Mouse (Mus musculus): ENCODE results near the gene Tinf2.
A peak's percentile ranks its signal among the peaks of the same experiment; 100 is the strongest.

The Tinf2 gene

DNA sequence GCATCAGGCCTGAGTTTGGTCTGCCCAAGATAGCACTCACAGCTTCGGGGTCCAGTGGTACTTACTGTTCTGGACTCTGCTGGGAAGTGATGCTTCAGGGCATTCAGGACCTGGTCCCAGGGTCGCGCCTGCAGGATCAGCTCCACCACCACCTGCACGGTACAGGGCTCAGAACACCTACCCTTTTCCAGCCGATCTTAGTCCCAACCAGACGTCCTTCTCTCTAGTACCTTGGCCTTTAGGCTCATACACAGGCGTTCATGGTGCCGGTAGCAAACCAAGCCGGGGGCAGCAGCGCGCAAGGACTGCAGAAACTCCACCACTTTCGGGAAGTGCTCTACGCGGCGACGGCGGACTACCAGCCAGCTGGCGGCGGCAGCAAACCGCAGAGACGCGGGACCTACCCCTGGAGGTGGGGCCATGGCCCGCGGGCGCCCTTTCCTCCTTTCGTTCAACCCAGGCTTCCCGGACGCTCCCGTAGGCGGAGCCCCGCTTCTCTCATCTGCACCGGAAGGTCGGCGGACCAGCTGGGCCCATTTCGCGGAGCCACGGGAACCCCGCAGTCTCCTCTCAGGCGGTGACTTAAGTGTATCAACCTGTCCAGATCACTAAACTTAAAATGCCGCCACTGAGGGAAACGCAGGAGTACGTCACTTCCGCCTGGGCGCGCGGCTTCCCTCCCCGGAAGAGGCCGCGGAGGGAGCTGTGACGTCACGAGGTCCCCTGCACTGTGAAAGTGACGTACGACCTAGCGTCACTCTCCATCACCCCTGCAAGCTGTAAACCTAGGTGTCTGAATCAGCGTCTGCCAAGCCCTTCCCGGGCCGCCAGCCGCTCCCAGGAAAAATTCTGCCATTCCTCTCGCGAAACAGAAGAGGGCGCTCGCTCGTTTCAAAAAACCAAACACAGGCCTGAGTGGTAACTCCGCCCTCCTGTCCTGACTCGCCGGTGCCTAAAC, at the start of gene Tinf2:
TSS of gene Tinf2 (minus strand) at position 661 of the 958 bp plus-strand sequence.
- DNase-seq (ENCODE audit: low read depth, low spot score) = peak; percentile 94

GRCm38 (mm10) chr14:55730531-55731032, 49.0 kb upstream of the Tinf2 start:
- DNase-seq (ENCODE audit: low read depth, low spot score) = no peak

DNA sequence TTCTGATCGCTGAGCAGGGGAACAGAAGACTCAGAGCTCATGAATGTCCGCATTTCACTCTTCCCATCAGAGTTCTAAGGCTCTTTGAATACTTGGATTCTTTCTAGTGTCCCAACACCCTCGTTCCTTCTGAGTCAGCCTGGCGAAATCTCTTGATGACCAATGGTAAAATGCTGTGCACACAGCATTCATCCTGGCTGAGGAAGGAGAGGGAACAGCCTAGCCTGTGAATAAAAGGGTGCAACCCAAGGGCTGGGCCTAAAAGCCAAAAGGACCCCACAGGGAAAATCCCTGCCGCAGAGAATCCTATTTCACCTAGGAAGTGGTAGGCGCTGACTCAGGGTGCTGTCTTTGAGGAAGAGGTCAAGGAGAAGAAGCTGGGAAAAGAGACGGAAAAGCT, 48.5 kb upstream of the Tinf2 start:
- no peak for DNase-seq (ENCODE audit: low read depth, low spot score)

DNA sequence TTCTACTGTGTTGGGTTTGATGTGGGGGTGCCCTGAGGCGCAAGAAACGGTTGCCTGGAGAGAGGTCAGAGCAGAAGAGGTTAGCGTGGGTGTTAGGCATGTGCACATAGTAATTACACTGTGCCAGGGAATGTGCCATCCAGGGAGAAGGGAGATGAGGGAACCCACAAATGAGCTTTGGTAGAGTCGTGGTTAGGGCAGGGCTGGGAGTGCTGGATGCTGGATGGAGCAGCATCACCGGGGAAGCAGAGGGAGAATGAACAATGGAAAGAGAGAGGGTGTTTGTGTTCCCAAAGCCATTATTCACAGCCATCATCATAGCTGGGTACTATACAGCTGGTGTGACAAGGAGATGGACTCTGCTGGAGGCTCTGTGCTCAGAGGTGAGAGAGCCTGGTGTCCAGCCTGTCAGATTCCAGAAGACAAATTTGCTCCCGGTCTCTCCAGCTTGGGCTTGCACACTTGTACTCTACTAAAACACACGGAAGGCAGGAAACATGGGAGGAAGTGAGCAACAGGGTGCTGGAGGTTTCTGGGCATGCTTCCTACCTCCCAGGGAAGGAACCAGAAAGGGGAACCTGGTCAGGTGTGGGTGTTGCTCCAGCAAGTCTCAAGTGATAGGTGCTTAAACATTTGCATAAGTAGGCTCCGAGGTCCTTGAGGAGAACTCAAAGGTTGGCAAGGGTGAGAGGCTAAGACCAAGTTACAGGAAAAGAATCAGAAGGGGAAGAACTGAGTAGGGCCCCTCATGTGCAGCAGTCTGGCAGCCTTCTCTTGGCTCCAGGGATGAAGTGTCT, 46.5 kb upstream of the Tinf2 start:
- no peak for DNase-seq (ENCODE audit: low read depth, low spot score)

GRCm38 (mm10) chr14:55726261-55726660, 44.6 kb upstream of the Tinf2 start:
- DNase-seq (ENCODE audit: low read depth, low spot score) = no peak

DNA sequence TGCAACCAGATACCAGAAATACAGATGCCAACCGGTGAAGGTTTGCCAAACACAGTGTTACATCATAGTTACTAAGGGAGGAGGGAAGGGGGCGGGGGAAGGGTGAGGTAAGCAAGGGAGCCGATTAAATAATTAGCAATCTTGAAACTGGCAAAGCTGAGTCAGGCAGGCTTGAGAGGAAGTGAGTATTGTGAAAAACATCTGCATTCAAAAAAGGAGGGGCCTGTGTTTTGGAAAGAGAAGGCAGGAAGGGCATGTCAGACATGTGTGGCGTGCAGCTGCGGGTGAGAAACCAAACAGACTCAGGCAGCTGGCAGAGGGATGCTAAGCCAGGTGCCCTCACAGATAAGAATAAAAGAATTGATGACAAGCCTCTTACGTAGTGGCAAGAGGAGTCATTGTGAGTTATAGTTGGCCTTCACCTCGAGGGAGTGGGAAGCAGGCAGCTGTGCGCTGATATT, 42.8 kb upstream of the Tinf2 start:
- DNase-seq (ENCODE audit: low read depth, low spot score) = peak; percentile 52

GRCm38 (mm10) chr14:55723433-55723832, 41.8 kb upstream of the Tinf2 start:
- DNase-seq (ENCODE audit: low read depth, low spot score) = no peak

- DNase-seq (ENCODE audit: low read depth, low spot score) = no peak
Measured at GRCm38 (mm10) chr14:55722438-55722945, 40.9 kb upstream of the Tinf2 start.

DNA sequence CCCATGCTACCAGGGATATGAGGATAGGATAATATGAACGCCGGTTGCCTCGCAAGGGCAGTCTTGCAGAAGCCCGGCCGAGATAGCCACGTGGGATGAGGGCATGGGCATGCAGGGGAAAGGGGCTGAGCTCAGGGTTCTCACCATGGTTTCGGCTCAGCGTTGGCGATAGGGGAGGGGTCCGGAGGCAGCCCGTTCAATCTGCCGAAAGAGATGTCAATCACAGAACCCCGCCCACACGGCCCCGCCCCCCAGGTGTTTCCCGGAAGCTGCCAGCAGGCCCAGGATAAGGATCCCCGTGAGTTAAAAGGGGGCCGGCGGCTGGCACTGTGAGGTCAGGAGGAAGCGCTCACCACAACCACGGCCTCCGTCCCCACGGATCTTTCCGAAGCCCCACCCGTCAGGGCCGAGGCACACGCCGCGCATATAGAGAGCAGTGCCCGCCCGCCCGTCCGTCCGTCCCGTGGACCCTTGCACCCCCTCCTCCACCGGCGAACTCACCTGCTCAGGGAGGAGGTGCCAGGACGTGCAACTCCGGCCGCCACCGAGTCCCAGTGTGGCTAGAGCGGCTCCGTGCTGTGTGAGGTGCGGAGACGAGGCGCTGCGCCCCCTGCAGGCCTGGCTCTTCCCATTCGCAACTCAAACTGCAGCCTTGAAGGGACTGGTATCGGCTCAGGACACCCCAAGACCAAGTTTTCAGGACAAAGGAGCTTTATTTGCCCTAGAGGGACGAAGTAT, 40.2 kb upstream of the Tinf2 start, which contains the start of gene Rabggta:
TSS of gene Rabggta (minus strand) at position 564 of the 738 bp plus-strand sequence.
- DNase-seq (ENCODE audit: low read depth, low spot score) = peak; percentile 80

GRCm38 (mm10) chr14:55721076-55721475, 39.5 kb upstream of the Tinf2 start:
- no peak for DNase-seq (ENCODE audit: low read depth, low spot score)

DNA sequence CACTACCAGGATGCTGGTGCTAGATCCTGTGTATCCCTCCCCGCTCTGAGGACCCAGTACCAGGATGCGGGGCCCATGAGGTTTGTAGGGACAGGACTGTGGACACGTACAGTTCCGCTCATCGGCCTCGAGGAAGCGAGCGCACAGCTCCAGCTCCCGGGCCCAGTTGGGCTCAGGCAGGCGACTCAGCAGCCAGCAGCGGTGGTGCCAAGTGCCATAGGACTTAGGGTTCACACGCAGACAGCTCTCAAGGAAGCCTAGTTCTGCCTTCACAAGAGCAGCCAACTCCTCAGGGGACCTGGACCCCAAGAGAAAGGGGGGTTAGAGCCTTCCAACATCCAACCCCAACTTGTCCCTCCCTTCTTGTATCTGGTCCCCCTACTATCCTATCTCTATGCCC, 39.0 kb upstream of the Tinf2 start:
- no peak for DNase-seq (ENCODE audit: low read depth, low spot score)

- no peak for DNase-seq (ENCODE audit: low read depth, low spot score)
Measured at GRCm38 (mm10) chr14:55719737-55720136, 38.1 kb upstream of the Tinf2 start.

DNA sequence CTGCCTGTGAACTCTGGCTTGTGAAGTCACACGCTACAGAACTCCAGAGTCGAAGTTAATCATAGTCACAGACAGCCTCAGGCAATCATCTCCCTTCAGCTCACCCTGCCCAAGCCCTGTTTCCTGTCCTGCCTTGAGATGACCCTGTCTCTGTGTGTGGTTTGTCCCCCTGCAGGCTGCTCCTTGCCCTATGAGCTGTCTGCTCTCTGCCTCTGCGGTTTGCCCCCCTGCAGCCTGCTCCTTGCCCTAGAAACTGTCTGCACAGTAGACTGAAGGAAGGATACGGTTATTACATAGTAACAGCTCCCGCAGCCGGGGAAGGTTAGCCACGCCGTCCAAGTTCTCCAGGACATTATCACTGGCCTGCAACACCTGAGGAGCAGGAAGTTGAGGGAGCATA, 35.3 kb upstream of the Tinf2 start:
- no peak for DNase-seq (ENCODE audit: low read depth, low spot score)

DNA sequence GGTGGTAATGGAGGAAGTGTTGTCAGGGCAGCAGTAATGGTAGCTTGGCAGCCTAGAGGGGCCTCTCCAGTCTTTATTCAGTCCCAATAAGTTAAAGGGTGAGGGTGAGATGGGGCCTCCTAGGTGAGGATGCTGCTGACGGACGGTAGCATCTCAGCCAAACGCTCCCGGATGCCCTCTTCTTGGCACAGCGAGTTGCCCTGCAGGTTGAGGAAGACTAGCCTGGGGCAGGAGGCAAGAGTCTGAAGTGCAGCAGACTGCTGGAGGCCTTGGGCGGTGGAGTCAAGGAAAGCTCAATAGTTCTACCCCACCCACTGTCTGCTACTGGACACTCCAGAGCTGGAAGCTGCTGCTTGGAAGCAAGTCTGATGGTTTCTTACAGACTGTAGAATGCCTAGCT, 34.7 kb upstream of the Tinf2 start:
- no peak for DNase-seq (ENCODE audit: low read depth, low spot score)

- DNase-seq (ENCODE audit: low read depth, low spot score) = no peak
Measured at GRCm38 (mm10) chr14:55714893-55715292, 33.3 kb upstream of the Tinf2 start.

GRCm38 (mm10) chr14:55713729-55714122, 32.1 kb upstream of the Tinf2 start, which contains the start of gene Tgm1:
Gene Tgm1 (minus strand): TSS chr14:55713926.
- DNase-seq (ENCODE audit: low read depth, low spot score) = no peak

- DNase-seq (ENCODE audit: low read depth, low spot score) = no peak
Measured at GRCm38 (mm10) chr14:55713007-55713728, 31.5 kb upstream of the Tinf2 start.

GRCm38 (mm10) chr14:55711786-55712185, 30.2 kb upstream of the Tinf2 start:
- DNase-seq (ENCODE audit: low read depth, low spot score) = no peak

DNA sequence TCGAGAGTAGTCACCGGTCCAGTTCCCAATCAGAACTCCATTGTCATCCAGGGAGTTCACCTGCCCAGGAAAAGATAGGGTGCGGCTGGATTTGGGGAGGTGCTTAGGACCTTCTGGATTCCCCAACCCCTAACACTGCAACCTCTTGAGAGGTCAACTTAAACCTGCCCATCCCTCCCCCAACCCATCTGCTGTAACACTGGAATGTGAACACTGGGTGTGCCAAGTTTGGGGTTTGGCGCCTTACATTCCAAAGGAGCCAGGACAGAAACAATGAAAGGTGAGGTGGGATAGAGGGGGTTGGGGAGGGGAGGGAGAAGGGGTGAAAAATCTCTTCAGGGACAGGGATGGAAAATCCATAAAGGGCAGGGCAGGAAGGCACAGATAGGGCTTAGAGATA, 27.9 kb upstream of the Tinf2 start:
- no peak for DNase-seq (ENCODE audit: low read depth, low spot score)

DNA sequence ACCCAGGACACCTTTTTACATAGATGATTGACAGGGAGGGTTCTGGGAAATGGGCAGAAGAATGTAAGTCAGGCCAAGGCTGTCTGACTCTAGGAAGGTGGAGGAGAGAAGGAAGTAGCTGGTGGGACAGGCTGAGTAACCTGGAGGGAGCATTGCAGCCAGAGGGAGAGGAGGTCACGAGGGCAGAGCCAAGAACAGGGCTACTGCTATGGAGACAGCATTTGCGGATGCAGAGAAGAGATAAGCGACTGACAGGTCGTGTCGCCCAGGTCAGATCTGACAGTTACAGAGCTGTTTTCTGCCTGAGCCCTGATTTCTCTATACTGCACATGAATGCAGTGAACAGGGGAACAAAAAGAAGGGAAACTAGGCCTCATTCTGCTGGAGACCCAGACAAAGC, 25.8 kb upstream of the Tinf2 start:
- no peak for DNase-seq (ENCODE audit: low read depth, low spot score)

All from skeletal muscle tissue, adult 2 months (tissue).